Mouse (Mus musculus) layer of hippocampus, postnatal 10 days (tissue): ENCODE results near the gene Ccdc97. TPM values are rescaled to one million over a fixed set of nuclear protein-coding genes. Genes with fewer than 3 reads are reported as not detected.

Experiments used
- DNase-seq, 2 experiments: peaks; one replicate each; pipeline ENCODE4 v3.0.0; 2021; ENCODE audit warnings: low spot score in 2 of 2
- long read RNA-seq: library from polyadenylated mRNA; stranded (forward); transcript quantifications from one replicate; pipeline ENCODE4 v2.0.0, GENCODE M21; 2023
- total RNA-seq, 2 experiments: library from RNA; stranded (reverse); gene quantifications; 2 replicates each; pipeline ENCODE4 v1.2.3; 2021

The Ccdc97 gene
- 10 to 100 TPM; 44.4 to 45.8 TPM for total RNA-seq
- long read RNA-seq, transcript Ccdc97-201 (5 exons, 3,032 nt) = major isoform, 12 of 22 reads
- long read RNA-seq, partial matches to known transcripts = 1 of 22 reads
- long read RNA-seq, other reads (novel, unspliced or antisense) = 8 of 22 reads

GRCm38 (mm10) chr7:25718788-25719417 is at the start of gene Ccdc97:
Ccdc97 (minus strand) TSS chr7:25719088.
- peak; percentile 93 to 94 for DNase-seq

GRCm38 (mm10) chr7:25768229-25768628 is 49.3 kb upstream of the Ccdc97 start:
- no peak for DNase-seq

- DNase-seq = no peak
These were observed 47.2 kb upstream of the Ccdc97 start for GRCm38 (mm10) chr7:25766108-25766507.

- no peak for DNase-seq
These were observed 45.3 kb upstream of the Ccdc97 start for GRCm38 (mm10) chr7:25764221-25764620.

GRCm38 (mm10) chr7:25763678-25764077 is 44.8 kb upstream of the Ccdc97 start:
- no peak for DNase-seq

GRCm38 (mm10) chr7:25761354-25761753 is 42.5 kb upstream of the Ccdc97 start:
- DNase-seq = no peak

- peak; percentile 93 for DNase-seq
These were observed 37.1 kb upstream of the Ccdc97 start for GRCm38 (mm10) chr7:25756011-25756410.

- DNase-seq = peak; percentile 71 to 76
These were observed 36.6 kb upstream of the Ccdc97 start for GRCm38 (mm10) chr7:25755468-25755833.

GRCm38 (mm10) chr7:25754738-25755467 is 36.0 kb upstream of the Ccdc97 start, which contains the start of gene Hnrnpul1:
Hnrnpul1 (minus strand) TSS chr7:25754757.
- peak; percentile 100 for DNase-seq

GRCm38 (mm10) chr7:25754439-25754737 is 35.5 kb upstream of the Ccdc97 start:
- DNase-seq = no peak

- no peak for DNase-seq
These were observed 35.0 kb upstream of the Ccdc97 start for GRCm38 (mm10) chr7:25753643-25754438.

- DNase-seq = no peak
These were observed 34.2 kb upstream of the Ccdc97 start for GRCm38 (mm10) chr7:25753076-25753475.

- DNase-seq = no peak
These were observed 28.0 kb upstream of the Ccdc97 start for GRCm38 (mm10) chr7:25746844-25747243.

- no peak for DNase-seq
These were observed 19.4 kb upstream of the Ccdc97 start for GRCm38 (mm10) chr7:25738277-25738676.

- DNase-seq = no peak
These were observed 18.0 kb upstream of the Ccdc97 start for GRCm38 (mm10) chr7:25736920-25737319.

- no peak for DNase-seq
These were observed 16.1 kb upstream of the Ccdc97 start for GRCm38 (mm10) chr7:25734991-25735390.

GRCm38 (mm10) chr7:25731294-25732055 is 12.6 kb upstream of the Ccdc97 start:
- no peak for DNase-seq

GRCm38 (mm10) chr7:25729862-25730261 is 11.0 kb upstream of the Ccdc97 start:
- no peak for DNase-seq

GRCm38 (mm10) chr7:25729396-25729795 is 10.5 kb upstream of the Ccdc97 start:
- no peak for DNase-seq

GRCm38 (mm10) chr7:25727800-25728199 is 8.9 kb upstream of the Ccdc97 start:
- no peak for DNase-seq

- DNase-seq = no peak
These were observed 7.0 kb upstream of the Ccdc97 start for GRCm38 (mm10) chr7:25725886-25726285.
